Mouse (Mus musculus) mature B cell (primary cell): ENCODE data around the gene Kbtbd12.

Source experiments
- in situ Hi-C: fragments of 300-500 bp; cut with MboI; formaldehyde crosslinking; loops from 2 replicates; pipeline ENCODE4 v1.14.3; 2019

Kbtbd12 gene

GRCm38 (mm10) chr6:88626912-88627311 is 10.8 kb downstream of the Kbtbd12 start:
- in situ Hi-C loops = no loop called here

- in situ Hi-C loops = no loop called here
Measured at GRCm38 (mm10) chr6:88626462-88626861, 11.3 kb downstream of the Kbtbd12 start.

- in situ Hi-C loops = no loop called here
Measured at GRCm38 (mm10) chr6:88621816-88622481, 15.8 kb downstream of the Kbtbd12 start.

- in situ Hi-C loops = no loop called here
Measured at GRCm38 (mm10) chr6:88619542-88619941, 18.2 kb downstream of the Kbtbd12 start.

DNA sequence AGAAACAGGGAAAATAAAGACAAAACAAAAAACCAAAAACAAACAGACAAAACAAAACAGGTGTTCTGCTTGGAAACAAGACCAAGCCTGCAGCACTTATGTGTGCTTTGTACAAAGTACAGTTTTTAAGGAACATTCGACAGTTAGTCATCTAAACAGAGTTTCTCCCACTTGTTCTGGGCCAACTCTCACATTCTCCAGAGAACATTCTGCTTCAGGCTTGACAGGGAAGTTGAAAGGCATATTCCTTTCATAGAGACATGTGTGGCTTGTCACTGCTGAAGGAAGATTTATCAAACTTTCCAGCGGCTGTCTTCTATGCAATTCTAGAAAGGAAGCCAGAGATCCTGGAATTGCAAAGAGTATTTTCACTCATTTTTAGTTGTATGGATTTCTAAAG is 22.4 kb downstream of the Kbtbd12 start:
- in situ Hi-C loops = no loop called here

DNA sequence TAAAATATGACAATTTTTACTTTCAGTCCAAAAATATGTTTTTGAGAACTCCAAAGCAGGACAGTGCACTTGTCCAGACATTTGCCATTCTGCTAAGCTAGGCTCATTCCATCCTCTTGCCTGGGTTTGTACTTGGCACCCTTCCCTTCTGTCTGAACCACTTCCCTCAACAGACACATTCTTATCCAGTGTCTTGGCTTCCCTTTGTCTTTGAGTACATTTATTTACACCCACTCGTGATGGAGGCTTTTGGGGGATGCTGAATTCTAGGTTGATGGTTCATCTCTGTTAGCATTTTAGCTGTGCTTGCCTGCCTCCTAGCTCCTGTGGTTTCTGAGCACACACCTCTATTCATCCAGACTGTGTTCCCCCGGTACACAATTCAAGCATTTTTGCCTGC is 31.3 kb downstream of the Kbtbd12 start:
- in situ Hi-C loops = no loop called here

DNA sequence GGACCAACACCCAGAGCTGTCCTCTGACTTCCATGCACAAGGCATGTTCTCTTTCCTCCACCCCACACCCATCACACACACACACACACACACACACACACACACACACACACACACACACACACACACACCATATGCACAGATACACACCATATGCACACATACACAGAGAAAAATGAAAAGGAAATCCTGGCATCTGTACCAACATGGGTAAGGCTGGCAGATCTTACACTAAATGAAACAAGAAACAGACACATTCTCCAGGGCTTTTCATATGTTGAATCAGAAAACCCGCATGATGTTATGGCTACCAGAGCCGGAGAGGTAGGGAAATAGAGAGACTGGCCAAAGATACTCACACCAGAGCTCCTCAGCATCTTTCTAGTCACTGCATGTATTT is 32.0 kb downstream of the Kbtbd12 start:
- in situ Hi-C loops = no loop called here

DNA sequence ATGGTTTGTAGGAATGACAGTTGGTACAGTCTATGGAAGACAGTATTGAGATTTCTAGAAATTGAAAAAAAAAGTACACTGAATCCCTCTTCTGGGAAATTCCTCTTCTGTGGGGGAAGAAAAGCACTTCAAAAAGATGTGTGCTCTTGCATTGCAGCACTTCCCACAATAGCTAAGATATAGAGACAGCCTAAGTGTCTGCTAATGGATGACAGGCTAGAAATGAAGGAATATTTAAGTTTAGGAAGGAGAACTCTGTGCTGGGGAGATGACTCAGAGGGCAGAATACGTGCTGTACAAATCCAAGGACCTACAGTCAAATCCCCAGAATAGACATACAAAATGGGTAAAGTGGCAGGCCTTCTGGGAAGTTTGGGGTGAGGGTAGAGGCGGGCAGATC is 32.5 kb downstream of the Kbtbd12 start:
- in situ Hi-C loops = no loop called here

DNA sequence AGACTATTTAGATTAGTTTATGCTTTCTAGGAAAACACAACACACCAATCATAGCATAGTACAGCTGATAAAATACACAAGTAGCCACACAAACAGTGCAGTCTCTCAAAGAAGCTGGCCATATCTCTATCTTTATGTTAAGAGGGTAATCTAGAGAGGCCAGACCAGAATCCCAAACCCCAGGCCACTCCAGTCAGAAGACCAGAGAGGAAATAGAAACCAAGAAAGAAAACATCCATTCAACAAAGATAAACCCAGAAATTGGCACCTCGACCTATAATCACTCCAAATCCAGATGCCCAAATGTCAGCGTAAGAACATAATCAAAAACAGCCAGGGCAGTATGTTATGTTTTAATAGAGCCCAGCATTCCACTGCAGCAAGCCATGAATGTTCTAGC is 41.6 kb downstream of the Kbtbd12 start:
- in situ Hi-C loops = no loop called here

- in situ Hi-C loops = no loop called here
Measured at GRCm38 (mm10) chr6:88592367-88592766, 45.4 kb downstream of the Kbtbd12 start.

DNA sequence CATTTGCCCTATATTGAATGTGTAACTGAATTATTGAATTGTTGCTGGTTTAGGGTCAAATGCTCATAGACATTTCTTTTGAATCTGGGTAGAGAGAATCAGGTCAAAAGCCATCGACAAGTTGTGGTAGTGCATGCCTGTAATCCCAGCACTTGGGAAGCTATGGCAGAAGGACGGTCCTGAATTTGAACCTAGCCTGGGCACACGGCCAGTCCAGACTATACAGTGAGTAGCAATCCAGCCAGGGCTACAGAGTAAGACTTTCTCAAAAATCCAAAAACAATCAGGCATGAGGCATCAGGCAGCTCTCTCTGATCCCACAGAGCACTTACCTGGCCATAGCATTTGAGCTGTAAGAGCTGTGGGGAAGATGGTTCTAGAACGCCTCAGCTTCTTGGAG is 47.5 kb downstream of the Kbtbd12 start:
- in situ Hi-C loops = no loop called here

DNA sequence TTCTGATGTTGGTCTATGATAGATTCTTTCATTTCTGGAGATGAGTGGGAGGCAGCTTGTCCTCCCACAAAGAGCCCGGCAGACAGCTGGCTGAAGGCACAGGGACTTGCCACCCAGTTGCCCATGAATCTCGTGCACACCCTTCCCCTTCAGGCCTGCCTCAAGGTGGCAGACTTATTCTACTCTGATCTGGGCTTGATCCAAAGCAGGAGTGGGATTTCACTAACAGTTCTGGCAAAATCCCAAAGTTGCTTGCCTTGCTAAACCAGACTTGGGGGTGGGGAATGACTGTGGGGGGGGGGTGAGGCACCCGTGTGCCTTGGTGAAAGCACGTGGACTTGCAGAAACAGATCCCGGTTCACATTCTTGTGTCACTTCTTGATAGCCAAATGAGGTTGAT is 48.2 kb downstream of the Kbtbd12 start:
- in situ Hi-C loops = no loop called here

- in situ Hi-C loops = no loop called here
Measured at GRCm38 (mm10) chr6:88588581-88589256, 49.0 kb downstream of the Kbtbd12 start.

DNA sequence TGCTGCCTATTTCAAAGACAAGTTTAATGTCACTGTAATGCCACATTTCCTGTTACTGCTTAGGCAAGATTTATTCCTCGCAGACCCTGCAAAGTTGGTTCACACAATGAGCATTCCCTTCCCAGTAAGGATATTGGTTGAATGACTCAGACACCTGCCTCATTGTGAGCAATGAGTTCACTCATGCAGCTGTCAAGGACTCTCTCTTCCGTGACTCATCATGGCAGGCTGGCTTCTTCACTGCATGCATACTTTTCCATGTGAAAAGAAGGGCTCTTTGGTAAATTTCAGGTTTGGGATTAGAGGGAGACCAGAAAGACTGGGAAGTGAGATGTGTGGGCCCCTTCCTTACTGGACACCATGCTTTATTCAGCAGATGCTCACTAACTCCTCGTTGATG is 50.7 kb downstream of the Kbtbd12 start:
- in situ Hi-C loops = no loop called here

- in situ Hi-C loops = no loop called here
Measured at GRCm38 (mm10) chr6:88583950-88584349, 53.8 kb downstream of the Kbtbd12 start.

DNA sequence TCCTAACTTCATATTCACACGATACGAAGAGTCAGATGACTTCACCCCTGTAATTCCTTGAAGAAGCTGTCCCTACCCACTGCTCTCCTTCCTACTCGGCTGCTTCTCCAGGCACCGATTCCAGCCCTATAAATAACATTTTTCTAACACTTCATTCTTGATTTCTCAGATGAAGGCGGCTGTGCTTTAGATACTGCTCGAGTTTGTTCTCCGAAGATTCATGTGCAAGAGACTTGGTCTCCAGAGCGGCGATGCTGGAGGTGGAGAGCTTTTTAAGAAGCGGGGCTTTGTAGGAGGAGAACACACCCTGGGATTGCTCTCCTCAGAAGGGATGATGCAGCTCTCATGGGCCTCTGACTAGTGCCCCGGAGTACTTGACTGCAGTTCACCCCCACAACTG is 61.3 kb downstream of the Kbtbd12 start:
- in situ Hi-C loops = no loop called here

GRCm38 (mm10) chr6:88566676-88567075 is 71.1 kb downstream of the Kbtbd12 start:
- in situ Hi-C loops = loop anchor here (25.0 kb wide), 1 partner anchor 271 kb away; the partner anchor contains the start of gene Abtb1

DNA sequence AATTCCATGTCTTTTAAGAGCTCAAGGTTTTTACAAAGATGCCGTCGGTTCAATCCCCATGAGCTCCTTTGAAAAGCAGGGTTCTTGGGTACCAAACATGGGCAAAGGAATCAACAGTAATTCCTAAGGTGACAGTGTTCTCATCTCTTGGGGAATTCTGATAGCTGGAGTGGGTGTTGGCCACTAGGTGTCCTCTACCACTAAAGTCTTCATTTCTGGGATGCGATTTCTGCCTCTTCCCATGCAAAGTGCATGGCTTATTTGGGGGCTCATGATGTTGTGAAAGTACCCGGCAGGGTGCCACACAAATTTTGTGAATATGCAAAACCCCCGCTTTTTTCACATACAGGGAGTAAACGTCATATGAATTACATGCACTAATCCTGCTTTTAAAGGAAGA is 72.7 kb downstream of the Kbtbd12 start:
- in situ Hi-C loops = loop anchor here (25.0 kb wide), 1 partner anchor 272 kb away; the partner anchor contains the start of gene Abtb1

DNA sequence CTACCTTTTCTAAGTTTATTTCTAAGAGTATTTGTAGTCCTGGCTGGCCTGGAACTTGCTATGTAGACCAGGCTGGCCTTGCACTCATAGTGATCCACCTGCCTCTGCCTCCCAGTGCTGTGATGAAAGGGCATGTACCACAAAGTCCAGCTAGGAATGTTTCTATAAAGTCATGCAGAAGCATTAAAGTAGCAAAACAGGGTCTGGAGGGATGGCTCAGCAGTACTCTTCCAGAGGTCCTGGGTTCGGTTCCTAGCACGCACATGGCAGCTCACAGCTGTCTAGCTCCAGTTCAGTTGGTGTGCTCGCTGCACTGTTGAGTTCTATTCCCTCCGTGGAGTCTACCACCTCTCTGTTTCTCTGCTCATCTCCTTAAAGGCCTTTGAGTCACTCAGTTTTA is 77.6 kb downstream of the Kbtbd12 start:
- in situ Hi-C loops = loop anchor here (25.0 kb wide), 1 partner anchor 277 kb away; the partner anchor contains the start of gene Abtb1

DNA sequence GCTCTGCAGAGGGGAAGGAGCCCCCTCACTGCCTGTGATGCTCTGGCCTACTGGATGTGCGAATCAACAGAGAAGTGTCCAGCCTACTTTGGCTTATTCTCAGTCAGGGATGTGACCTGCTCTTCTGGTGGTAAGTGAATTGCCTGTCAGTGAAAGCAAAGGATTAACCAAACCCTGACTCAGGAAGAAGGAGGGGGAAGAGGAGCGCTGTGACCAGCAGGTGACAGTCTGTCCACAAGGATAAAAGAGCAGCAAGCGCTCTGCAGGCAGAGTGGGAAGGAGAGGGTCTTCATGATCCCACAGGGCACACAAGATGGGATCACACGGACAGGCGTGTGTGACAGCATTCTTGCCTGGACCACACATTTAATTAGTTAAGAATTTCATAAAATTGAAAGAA is 78.1 kb downstream of the Kbtbd12 start:
- in situ Hi-C loops = loop anchor here (25.0 kb wide), 1 partner anchor 278 kb away; the partner anchor contains the start of gene Abtb1

- in situ Hi-C loops = loop anchor here (25.0 kb wide), 1 partner anchor 279 kb away; the partner anchor contains the start of gene Abtb1
Measured at GRCm38 (mm10) chr6:88558076-88558475, 79.7 kb downstream of the Kbtbd12 start.

DNA sequence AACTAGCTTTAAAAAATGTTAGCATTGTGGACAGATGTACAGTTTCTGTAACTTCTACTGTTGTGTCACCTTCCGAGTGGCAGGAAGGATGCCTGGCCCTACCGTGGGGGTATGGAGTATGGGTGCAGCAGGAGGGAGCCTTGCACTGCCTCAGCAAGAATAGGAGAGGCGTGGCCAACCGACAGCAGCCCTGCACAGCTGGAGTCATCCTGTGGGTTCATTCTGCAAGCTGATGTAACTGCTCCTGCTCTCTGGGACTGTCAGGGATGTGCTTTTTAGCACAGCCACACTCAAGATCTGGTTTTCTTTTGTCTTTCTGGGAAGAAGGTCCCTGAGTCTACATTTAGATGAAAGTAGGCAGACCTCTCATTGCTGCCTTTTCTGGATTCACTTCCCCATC is 80.2 kb downstream of the Kbtbd12 start:
- in situ Hi-C loops = loop anchor here (25.0 kb wide), 1 partner anchor 280 kb away; the partner anchor contains the start of gene Abtb1

- in situ Hi-C loops = loop anchor here (25.0 kb wide), 1 partner anchor 287 kb away; the partner anchor contains the start of gene Abtb1
Measured at GRCm38 (mm10) chr6:88549916-88550315, 87.8 kb downstream of the Kbtbd12 start.
